Mouse (Mus musculus) hindbrain, embryonic 15.5 days (tissue): Measurements from ENCODE around the gene Cideb. TPM values are rescaled to one million over a fixed set of nuclear protein-coding genes. Genes with fewer than 3 reads are reported as not detected.
"Not testable (repeated sequence)": the region's sequence is repeated elsewhere in the genome, so short reads cannot be mapped to it uniquely, and the experiment has no call there.

Source experiments
- ATAC-seq: fragments of 200-750 bp; cut with Nextera tagmentation; 2 replicates; pipeline ENCODE4 v1.8.0; 2017; ENCODE audit warnings: low read depth, moderate number of reproducible peaks, moderate TSS enrichment; ENCODE audit not compliant: low FRiP score
- H3K27ac ChIP-seq: fragments of 300-500 bp; sonication (generic); replicated peaks from 2 replicates; pipeline ENCODE4 v1.5.1; 2015; ENCODE audit warnings: mild to moderate bottlenecking, inconsistent platforms
- H3K27me3 ChIP-seq: fragments of 300-500 bp; sonication (generic); 2 replicates; pipeline ENCODE4 v1.6.1; 2015; ENCODE audit warnings: control low read depth, inconsistent platforms
- H3K36me3 ChIP-seq: fragments of 300-500 bp; sonication (generic); 2 replicates; pipeline ENCODE4 v1.6.1; 2015; ENCODE audit warnings: control low read depth, inconsistent platforms
- H3K4me1 ChIP-seq: fragments of 300-500 bp; sonication (generic); replicated peaks from 2 replicates; pipeline ENCODE4 v1.6.1; 2015; ENCODE audit warnings: control low read depth, inconsistent platforms
- H3K4me2 ChIP-seq: fragments of 300-500 bp; sonication (generic); 2 replicates; pipeline ENCODE4 v1.6.1; 2015; ENCODE audit warnings: moderate library complexity, mild to moderate bottlenecking, inconsistent platforms
- H3K4me3 ChIP-seq: fragments of 300-500 bp; sonication (generic); 2 replicates; pipeline ENCODE4 v1.5.1; 2015; ENCODE audit warnings: mild to moderate bottlenecking, inconsistent platforms
- H3K9ac ChIP-seq: fragments of 300-500 bp; sonication (generic); 2 replicates; pipeline ENCODE4 v1.6.1; 2015; ENCODE audit warnings: inconsistent platforms
- H3K9me3 ChIP-seq: fragments of 300-500 bp; sonication (generic); 2 replicates; pipeline ENCODE4 v1.6.1; 2016; ENCODE audit warnings: control low read depth, inconsistent platforms
- WGBS: fragments of 180-500 bp; shearing (Covaris S2); methylation state at CpG from one replicate; pipeline ENCODE4 v1.1.7; 2015; 5-methylcytosine and 5-hydroxymethylcytosine counted together
- polyA plus RNA-seq: library from polyadenylated mRNA; unstranded; fragments of >200 nt; fragmentation: Nextera tagmentation; extraction: Ambion mirVana; gene quantifications from 2 replicates; pipeline ENCODE4 v1.2.1, GENCODE M21; 2015

The Cideb gene
- polyA plus RNA-seq, 1 experiment from 2014 or later: 0.26 TPM

DNA sequence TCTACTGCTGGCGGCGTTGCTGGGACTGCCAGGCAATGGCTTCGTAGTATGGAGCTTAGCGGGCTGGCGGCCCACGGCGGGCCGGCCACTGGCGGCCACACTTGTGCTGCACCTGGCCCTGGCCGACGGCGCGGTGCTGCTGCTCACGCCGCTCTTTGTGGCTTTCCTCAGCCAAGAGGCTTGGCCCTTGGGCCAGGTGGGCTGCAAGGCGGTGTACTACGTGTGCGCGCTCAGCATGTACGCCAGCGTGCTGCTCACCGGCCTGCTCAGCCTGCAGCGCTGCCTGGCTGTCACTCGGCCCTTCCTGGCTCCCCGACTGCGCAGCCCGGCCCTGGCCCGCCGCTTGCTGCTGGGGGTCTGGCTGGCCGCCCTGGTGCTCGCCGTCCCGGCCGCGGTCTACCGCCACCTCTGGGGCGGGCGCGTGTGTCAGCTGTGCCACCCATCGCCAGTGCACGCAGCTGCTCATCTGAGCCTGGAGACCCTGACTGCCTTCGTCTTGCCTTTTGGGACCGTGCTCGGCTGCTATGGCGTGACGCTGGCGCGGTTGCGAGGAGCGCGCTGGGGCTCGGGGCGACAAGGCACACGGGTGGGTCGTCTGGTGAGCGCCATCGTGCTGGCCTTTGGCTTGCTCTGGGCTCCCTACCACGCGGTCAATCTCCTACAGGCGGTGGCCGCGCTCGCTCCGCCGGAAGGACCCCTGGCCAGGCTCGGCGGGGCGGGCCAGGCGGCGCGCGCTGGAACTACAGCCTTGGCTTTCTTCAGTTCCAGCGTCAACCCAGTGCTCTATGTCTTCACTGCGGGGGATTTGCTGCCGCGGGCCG lies 4.0 kb upstream of the Cideb start:
- peaks cover 40% of the 10 kb centered on the region for H3K27me3 ChIP-seq
- H3K4me2 ChIP-seq: peak overlapping the region; percentile 88
- peak overlapping the region; percentile 63 for H3K9ac ChIP-seq
- ATAC-seq: peak; percentile 71
- H3K4me1 ChIP-seq: peaks cover 15% of the 10 kb centered on the region
- H3K27ac ChIP-seq: peak overlapping the region; percentile 62
- no peaks in the 10 kb centered on the region for H3K36me3 ChIP-seq
- H3K9me3 ChIP-seq: no peaks in the 10 kb centered on the region
- H3K4me3 ChIP-seq: peak overlapping the region; percentile 48
- under 1% methylated on average over 77 of the region's 77 CpGs for WGBS

DNA sequence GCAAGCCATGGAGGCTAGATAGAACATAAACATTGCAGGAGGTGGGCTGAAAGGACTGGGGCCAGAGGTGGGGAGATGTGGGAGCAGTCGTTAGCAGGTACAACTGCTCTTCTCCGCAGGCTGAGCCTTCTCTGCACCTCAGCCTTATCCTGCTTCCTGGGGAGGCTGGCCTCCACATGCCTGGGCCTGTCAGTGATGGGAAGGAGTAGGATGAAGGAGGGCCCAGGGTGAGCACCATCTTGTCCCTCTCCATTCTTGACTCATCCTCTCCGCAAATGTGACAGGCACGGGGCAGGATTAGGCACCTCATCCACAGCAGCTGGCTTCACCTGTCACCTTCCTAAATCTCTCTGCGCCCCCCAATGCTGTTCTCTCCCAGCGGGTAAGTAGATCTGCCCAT lies 2.9 kb upstream of the Cideb start, which contains the start of gene Ltb4r2:
Ltb4r2 (plus strand) TSS at position 266 of the 400 bp plus-strand sequence.
- Histone ChIP-seq H3K4me1 (peaks cover 15% of the 10 kb centered on the region), H3K9ac (peak within 1 kb of the TSS; percentile 63), H3K9me3 (no peaks in the 10 kb centered on the region), H3K27ac (peak within 1 kb of the TSS; percentile 62), H3K36me3 (peaks cover 5% of the 10 kb centered on the region; the same call in 1 of the 2 replicates), H3K4me2 (peak within 1 kb of the TSS; percentile 88), H3K4me3 (peak within 1 kb of the TSS; percentile 48), H3K27me3 (peaks cover 33% of the 10 kb centered on the region)
- ATAC-seq: no peak
- WGBS: 78% methylated on average over 6 of the region's 6 CpGs

DNA sequence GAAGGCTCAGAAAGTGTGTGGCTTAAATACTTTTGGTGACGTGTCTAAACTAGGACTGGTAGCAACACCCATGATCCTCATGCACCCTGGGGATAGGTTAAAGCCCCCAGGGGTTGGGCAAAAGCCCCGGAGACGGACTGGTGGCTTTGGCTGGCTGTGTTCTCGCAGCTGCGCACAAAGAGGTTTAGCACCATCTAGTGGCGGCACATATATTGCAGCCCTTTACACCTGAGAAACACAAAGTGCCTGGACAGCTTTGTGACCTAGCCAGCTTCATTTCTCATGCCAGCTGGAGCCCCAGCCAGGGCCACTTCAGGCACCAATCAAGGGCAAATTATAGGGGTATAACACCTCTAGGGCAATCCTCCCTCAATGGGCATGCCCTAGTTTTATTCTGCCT lies 1.9 kb upstream of the Cideb start:
- not testable (repeated sequence) for ATAC-seq, H3K9ac ChIP-seq, H3K9me3 ChIP-seq, H3K4me3 ChIP-seq, H3K27ac ChIP-seq
- peaks cover 23% of the 10 kb centered on the region for H3K27me3 ChIP-seq
- peak overlapping the region; percentile 44 for H3K4me2 ChIP-seq
- peaks cover 15% of the 10 kb centered on the region for H3K4me1 ChIP-seq
- peaks cover 14% of the 10 kb centered on the region for H3K36me3 ChIP-seq
- WGBS: under 1% methylated on average over 6 of the region's 6 CpGs

DNA sequence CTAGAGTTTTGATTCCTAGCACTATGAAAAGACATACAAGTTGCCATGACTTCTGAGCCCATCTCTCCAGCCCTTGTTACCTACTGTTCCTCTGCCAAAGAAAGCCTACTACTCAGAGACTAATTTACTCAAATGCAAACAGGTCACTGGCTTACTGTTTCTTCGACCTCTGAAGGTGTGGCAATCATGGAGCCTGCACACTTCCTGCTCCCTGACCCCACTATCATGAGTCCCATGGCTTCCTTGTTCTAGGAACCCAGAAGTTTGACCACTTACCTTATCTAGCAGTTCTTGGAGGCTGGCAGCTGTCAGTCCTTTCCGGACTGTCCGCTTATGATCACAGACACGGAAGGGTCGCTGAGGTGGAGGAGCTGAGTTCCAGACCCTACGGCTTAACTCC lies 692 bp downstream of the Cideb start:
- H3K4me2 ChIP-seq: no peak overlapping the region
- peaks cover 6% of the 10 kb centered on the region for H3K27me3 ChIP-seq
- no peaks in the 10 kb centered on the region for H3K9me3 ChIP-seq
- WGBS: 87% methylated on average over 6 of the region's 6 CpGs
- no peak for ATAC-seq
- no peak overlapping the region for H3K4me3 ChIP-seq
- H3K27ac ChIP-seq: no peak overlapping the region
- no peak overlapping the region for H3K9ac ChIP-seq
- peaks cover 11% of the 10 kb centered on the region for H3K4me1 ChIP-seq
- peaks cover 40% of the 10 kb centered on the region for H3K36me3 ChIP-seq

DNA sequence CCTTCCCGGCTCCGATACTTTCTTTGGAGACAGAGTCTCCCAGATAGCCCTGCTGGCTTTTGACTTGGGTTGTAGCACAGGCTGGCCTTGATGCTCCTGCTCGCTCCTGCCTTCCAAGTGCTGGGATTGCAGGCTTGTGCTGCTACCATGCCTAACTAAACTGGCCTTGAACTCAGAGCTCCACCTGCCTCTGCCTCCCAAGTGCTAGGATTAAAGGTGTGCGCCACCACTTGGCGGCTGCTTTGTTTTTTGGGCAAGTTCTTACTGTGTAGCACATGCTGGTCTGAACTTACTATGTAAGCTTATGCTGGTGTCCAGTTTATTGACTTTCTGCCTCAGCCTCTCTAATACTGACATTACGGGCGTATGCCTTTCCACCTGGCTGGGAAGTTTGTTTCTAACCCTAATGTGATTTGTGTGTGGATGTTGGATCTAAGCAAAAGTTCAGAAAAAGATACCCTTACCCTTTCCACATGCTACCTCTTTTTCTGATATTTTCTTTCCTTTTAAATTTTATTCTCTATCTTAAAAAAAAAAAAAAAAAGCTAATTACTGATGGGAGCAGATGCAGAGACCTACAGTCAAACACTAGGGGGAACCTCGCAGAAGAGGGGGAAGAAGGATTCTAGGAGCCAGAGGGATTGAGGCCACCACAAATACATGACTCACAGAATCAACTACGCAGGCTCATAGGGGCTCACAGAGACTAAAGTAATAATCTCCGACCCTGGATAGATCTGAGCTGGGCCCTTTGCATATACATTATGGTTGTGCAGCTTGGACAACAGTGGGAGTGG lies 11.0 kb downstream of the Cideb start:
- peaks cover 22% of the 10 kb centered on the region for H3K36me3 ChIP-seq
- H3K27me3 ChIP-seq: no peaks in the 10 kb centered on the region
- WGBS: 92% methylated on average over 10 of the region's 10 CpGs
- H3K27ac ChIP-seq: no peak overlapping the region
- no peak overlapping the region for H3K4me3 ChIP-seq
- no peaks in the 10 kb centered on the region for H3K9me3 ChIP-seq
- ATAC-seq: no peak
- H3K4me2 ChIP-seq: peak overlapping the region; percentile 96
- peaks cover 41% of the 10 kb centered on the region for H3K4me1 ChIP-seq
- no peak overlapping the region for H3K9ac ChIP-seq

DNA sequence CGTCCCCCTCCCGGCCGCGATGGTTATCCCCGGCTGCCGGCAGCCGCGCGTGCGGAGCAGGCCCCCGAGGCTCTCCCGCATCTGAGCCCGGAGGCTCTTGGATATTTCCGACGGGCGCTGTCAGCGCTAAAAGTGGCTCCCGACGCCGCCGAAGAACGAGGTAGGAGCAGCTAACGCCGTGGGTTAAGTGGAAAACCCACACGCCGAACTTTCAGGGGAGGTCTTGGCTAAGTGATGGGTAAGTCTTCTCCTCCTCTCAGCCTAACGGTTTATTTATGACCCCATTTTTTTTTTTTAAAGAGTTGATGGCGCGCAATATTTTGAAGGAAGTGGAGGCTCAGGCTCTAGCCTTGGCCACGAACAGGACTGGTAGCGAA lies 12.4 kb downstream of the Cideb start:
- no peaks in the 10 kb centered on the region for H3K27me3 ChIP-seq
- H3K9ac ChIP-seq: peak overlapping the region; percentile 77
- H3K4me3 ChIP-seq: peak overlapping the region; percentile 92
- ATAC-seq: peak; percentile 40; the same call in 1 of the 2 replicates
- H3K4me2 ChIP-seq: peak overlapping the region; percentile 96
- under 1% methylated on average over 31 of the region's 31 CpGs for WGBS
- peak overlapping the region; percentile 62 for H3K27ac ChIP-seq
- no peaks in the 10 kb centered on the region for H3K9me3 ChIP-seq
- peaks cover 14% of the 10 kb centered on the region for H3K36me3 ChIP-seq
- peaks cover 41% of the 10 kb centered on the region for H3K4me1 ChIP-seq

DNA sequence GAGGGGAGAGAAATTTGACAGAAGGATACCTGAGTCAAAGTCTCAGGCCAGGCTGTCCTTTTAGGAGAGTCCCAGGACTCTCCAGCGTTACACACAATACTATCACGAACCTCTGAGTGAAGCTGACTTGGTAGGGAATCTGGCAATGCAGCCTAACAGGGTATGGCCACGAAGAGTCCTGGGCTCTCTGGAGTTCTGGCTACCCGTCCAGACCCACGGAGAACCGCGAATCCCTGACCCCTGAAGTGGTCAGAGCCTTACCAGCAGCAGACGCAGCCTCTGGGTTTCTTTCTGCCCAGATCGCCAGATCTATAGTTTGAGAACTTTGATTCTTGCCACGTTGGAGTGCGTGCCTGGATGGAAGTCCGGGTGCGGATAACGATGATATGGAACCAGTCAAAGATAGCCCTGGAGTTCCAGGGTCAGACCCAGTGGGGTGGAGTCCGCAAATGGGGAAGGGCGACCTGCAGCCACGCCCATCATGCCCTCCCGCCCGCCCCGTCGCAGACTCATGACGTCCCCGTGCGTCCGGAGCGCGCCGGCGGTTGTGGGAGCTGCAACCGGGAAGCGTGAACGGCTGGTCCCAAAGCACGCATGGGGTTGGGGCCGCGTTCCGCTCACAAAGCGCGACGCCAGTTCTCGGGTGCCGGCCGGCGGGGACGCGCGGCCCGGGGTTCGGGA lies 12.9 kb downstream of the Cideb start, which contains the start of the genes Dhrs1 and Nop9:
Dhrs1 (minus strand) TSS at position 511 of the 681 bp plus-strand sequence.
Nop9 (plus strand) TSS at position 514 of the 681 bp plus-strand sequence.
- peak within 1 kb of the TSS; percentile 96 for H3K4me2 ChIP-seq
- peak within 1 kb of the TSS; percentile 62 for H3K27ac ChIP-seq
- H3K4me1 ChIP-seq: peaks cover 41% of the 10 kb centered on the region
- H3K4me3 ChIP-seq: peak within 1 kb of the TSS; percentile 92
- H3K36me3 ChIP-seq: peaks cover 10% of the 10 kb centered on the region
- no peaks in the 10 kb centered on the region for H3K9me3 ChIP-seq
- ATAC-seq: peak; percentile 83
- H3K27me3 ChIP-seq: no peaks in the 10 kb centered on the region
- WGBS: 1% methylated on average over 41 of the region's 48 CpGs
- peak within 1 kb of the TSS; percentile 77 for H3K9ac ChIP-seq

DNA sequence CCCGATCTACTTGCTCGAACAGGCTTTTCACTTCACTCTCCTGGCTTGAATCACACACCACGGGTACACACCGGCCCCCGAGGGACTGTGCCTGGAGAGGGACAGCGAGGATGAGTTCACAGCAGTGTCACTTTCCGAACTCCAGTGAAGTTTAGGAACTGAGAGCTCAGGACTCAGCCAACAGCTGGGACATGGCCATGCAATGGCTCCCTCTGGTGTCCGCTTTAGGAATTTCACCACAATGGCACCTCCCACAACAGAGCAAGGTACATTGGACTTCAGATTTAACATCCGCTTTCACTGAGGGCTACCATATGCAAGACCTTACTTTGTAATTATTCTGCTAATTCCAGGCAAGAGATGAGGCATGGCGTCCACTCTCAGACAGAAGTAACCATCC lies 14.5 kb downstream of the Cideb start:
- H3K4me1 ChIP-seq: peaks cover 41% of the 10 kb centered on the region
- no peaks in the 10 kb centered on the region for H3K27me3 ChIP-seq
- ATAC-seq: peak; percentile 75
- WGBS: 24% methylated on average over 10 of the region's 10 CpGs
- no peaks in the 10 kb centered on the region for H3K9me3 ChIP-seq
- peak overlapping the region; percentile 96 for H3K4me2 ChIP-seq
- peak overlapping the region; percentile 26; the same call in 1 of the 2 replicates for H3K9ac ChIP-seq
- no peak overlapping the region for H3K27ac ChIP-seq
- H3K4me3 ChIP-seq: peak overlapping the region; percentile 6; the same call in 1 of the 2 replicates
- peaks cover 10% of the 10 kb centered on the region; the same call in 1 of the 2 replicates for H3K36me3 ChIP-seq

DNA sequence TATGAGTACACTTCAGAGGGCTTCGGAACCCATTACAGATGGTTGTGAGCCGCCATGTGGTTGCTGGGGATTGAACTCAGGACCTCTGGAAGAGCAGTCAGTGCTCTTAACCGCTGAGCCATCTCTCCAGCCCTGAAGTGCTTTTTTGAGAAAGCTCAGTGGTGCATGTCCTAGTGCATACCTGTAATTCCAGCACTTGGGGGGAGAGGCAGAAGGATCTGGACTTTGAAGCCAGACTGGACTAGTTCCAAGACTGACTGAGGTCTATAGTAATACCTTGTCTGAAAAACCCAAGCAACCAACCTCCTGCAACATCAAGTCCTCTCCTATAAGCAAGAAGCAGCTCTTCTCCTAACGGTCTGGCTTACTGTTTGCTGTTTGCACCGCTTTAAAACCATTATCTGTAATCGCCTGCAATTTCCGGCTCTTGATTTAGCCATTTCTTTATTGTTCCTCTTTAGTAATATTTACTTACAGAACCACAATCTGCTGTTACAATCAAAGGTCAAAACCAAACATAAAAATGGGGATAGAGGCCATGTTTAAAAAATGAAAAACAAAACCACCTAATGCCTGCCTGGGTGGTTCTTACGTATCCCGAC lies 21.1 kb downstream of the Cideb start:
- H3K4me1 ChIP-seq: no peaks in the 10 kb centered on the region
- no peak overlapping the region for H3K4me2 ChIP-seq
- 91% methylated on average over 9 of the region's 9 CpGs for WGBS
- H3K9me3 ChIP-seq: no peaks in the 10 kb centered on the region
- no peak for ATAC-seq
- no peak overlapping the region for H3K27ac ChIP-seq
- H3K4me3 ChIP-seq: no peak overlapping the region
- no peaks in the 10 kb centered on the region for H3K27me3 ChIP-seq
- no peak overlapping the region for H3K9ac ChIP-seq
- peaks cover 19% of the 10 kb centered on the region for H3K36me3 ChIP-seq

DNA sequence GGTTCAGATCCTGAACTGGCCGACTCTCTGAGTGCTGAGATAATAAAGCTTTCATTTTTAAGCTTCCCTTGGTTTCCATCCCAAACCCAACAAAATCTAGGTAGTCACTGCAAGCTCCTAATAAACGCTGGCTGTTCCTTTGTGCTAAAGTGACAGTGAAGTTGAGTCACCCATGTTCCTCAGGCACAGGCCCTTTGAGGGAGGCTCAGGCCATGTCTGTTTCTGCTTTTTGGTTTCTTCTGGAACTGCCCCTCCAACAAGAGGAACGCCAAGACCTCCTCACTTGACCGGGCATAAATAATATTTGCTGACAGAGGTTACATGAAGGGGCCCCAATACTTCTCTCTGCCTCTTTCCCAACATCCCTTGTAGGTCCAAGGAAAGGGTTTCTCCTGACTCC lies 22.5 kb downstream of the Cideb start:
- H3K4me2 ChIP-seq: no peak overlapping the region
- no peak overlapping the region for H3K27ac ChIP-seq
- no peaks in the 10 kb centered on the region for H3K27me3 ChIP-seq
- ATAC-seq: no peak
- H3K9ac ChIP-seq: no peak overlapping the region
- H3K9me3 ChIP-seq: no peaks in the 10 kb centered on the region
- 84% methylated on average over 4 of the region's 4 CpGs for WGBS
- H3K4me1 ChIP-seq: no peaks in the 10 kb centered on the region
- H3K4me3 ChIP-seq: no peak overlapping the region
- H3K36me3 ChIP-seq: peaks cover 19% of the 10 kb centered on the region

DNA sequence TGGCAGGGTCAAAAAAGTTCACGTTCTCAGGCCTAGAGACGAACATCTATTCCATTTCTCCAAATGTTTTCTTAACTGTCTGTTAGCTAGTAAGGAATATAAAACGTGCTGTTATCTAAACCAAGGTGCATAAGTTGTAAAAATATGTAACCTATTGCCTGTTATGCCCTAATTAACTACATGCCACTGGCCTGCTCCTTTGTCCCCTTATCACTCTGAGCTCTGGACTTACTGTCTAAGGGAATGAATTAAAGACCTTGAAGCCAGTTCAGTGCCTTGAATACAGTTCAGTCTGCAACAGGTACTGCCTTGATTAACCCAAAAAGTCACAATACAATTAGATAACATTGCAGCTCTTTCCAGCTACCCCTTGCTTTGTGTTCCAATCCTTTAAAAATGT lies 22.9 kb downstream of the Cideb start:
- Histone ChIP-seq H3K36me3 (peaks cover 19% of the 10 kb centered on the region), H3K4me3 (no peak overlapping the region), H3K27ac (no peak overlapping the region), H3K4me2 (no peak overlapping the region), H3K4me1 (no peaks in the 10 kb centered on the region), H3K27me3 (no peaks in the 10 kb centered on the region), H3K9ac (no peak overlapping the region), H3K9me3 (no peaks in the 10 kb centered on the region)
- no peak for ATAC-seq
- 78% methylated on average over 3 of the region's 3 CpGs for WGBS
